8 mouse cellular contexts compared by ENCODE assay signal in the genomic region with DNA sequence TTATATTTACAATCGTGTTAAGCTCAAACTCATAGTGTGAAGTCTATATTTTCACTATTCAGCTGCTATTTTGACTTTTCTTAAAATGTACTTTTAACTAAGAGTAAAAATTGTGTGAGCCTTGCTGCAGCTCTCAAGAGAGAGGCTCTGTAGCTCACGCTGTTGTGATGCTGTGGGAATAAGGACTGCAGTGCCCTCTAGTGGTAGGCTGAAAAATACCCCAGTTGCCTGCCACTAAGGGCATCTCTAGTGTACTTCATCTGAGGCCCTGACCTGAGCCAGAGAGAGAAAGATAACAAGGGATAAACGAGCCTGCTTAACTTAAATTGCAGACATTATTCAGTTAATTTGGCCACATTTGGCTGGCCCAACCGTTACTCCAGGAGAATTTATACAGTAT.
A peak's percentile ranks its signal among the peaks of the same experiment; 100 is the strongest.
DNase-seq lines count a peak whose midpoint lies in the region; ATAC-seq lines count a peak whose summit lies in the region.

No protein-coding gene starts in this region.

- intact Hi-C loops in left cerebral cortex, postnatal 4 days (cut with DNase I), result no loop called here

- H3K4me1 ChIP-seq in forebrain, embryonic 14.5 days (ENCODE audit: control insufficient read depth, insufficient read depth, low read length), result no peaks in the 10 kb centered on the region
- H3K4me1 ChIP-seq in intestine, embryonic 15.5 days (replicated peaks), result no peaks in the 10 kb centered on the region
- no peaks in the 10 kb centered on the region for H3K4me1 ChIP-seq in midbrain, embryonic 14.5 days (ENCODE audit: control insufficient read depth, insufficient read depth, low read length)

- H3K27me3 ChIP-seq in forebrain, embryonic 14.5 days (replicated peaks; ENCODE audit: control insufficient read depth, insufficient read depth, low read length), result no peaks in the 10 kb centered on the region
- H3K27me3 ChIP-seq in intestine, embryonic 15.5 days (replicated peaks), result no peaks in the 10 kb centered on the region
- no peaks in the 10 kb centered on the region for H3K27me3 ChIP-seq in midbrain, embryonic 14.5 days (ENCODE audit: control insufficient read depth, insufficient read depth, low read length)

- DNase-seq in ovary, postnatal 36 days (ENCODE audit: low spot score), result peak; percentile 30
- DNase-seq in ovary, adult 18-20 months (ENCODE audit: low spot score), result no peak
- peak; percentile 54 for DNase-seq in c-Kit-positive CD71-positive TER-119-negative erythroid progenitor cells, embryonic 14.5 days (ENCODE audit: low read depth)
- peak; percentile 69 for DNase-seq in forebrain, embryonic 14.5 days (ENCODE audit: low spot score)
- DNase-seq in left cerebral cortex, postnatal 4 days, result peak; percentile 38
- peak; percentile 69 for DNase-seq in midbrain, embryonic 14.5 days
- DNase-seq in telencephalon, adult 2 months (ENCODE audit: low read depth, low spot score), result peak; percentile 58

- H3K4me2 ChIP-seq in forebrain, embryonic 14.5 days (ENCODE audit: low read length), result no peak overlapping the region
- no peak overlapping the region for H3K4me2 ChIP-seq in intestine, embryonic 15.5 days (replicated peaks)
- no peak overlapping the region for H3K4me2 ChIP-seq in midbrain, embryonic 14.5 days (ENCODE audit: low read length)

- peaks cover 21% of the 10 kb centered on the region for H3K36me3 ChIP-seq in forebrain, embryonic 14.5 days (ENCODE audit: control insufficient read depth, insufficient read depth, low read length)
- H3K36me3 ChIP-seq in intestine, embryonic 15.5 days, result 0 out of 2 replicates have a peak, but pooled peaks cover 2% of the 10 kb centered on the region
- peaks cover 33% of the 10 kb centered on the region for H3K36me3 ChIP-seq in midbrain, embryonic 14.5 days (ENCODE audit: control insufficient read depth, insufficient read depth, low read length)

- H3K9me3 ChIP-seq in forebrain, embryonic 14.5 days (replicated peaks; ENCODE audit: control insufficient read depth, low read length), result no peaks in the 10 kb centered on the region
- H3K9me3 ChIP-seq in intestine, embryonic 15.5 days, result no peaks in the 10 kb centered on the region
- H3K9me3 ChIP-seq in midbrain, embryonic 14.5 days (ENCODE audit: control insufficient read depth, low read length), result no peaks in the 10 kb centered on the region

- no peak overlapping the region for H3K4me3 ChIP-seq in forebrain, embryonic 14.5 days (ENCODE audit: low read depth, low read length)
- no peak overlapping the region for H3K4me3 ChIP-seq in intestine, embryonic 15.5 days (replicated peaks)
- H3K4me3 ChIP-seq in midbrain, embryonic 14.5 days (replicated peaks; ENCODE audit: low read depth, low read length), result no peak overlapping the region

- peak; percentile 83 for ATAC-seq in forebrain, embryonic 14.5 days
- peak; percentile 73 for ATAC-seq in intestine, embryonic 15.5 days
- ATAC-seq in midbrain, embryonic 14.5 days (ENCODE audit: low FRiP score, low TSS enrichment), result peak; percentile 58; the same call in 1 of the 2 replicates

- H3K9ac ChIP-seq in forebrain, embryonic 14.5 days (ENCODE audit: low read length), result no peak overlapping the region
- H3K9ac ChIP-seq in intestine, embryonic 15.5 days, result no peak overlapping the region
- no peak overlapping the region for H3K9ac ChIP-seq in midbrain, embryonic 14.5 days (replicated peaks; ENCODE audit: low read length)

- H3K27ac ChIP-seq in forebrain, embryonic 14.5 days (ENCODE audit: low read depth, low read length), result no peak overlapping the region
- no peak overlapping the region for H3K27ac ChIP-seq in intestine, embryonic 15.5 days
- no peak overlapping the region for H3K27ac ChIP-seq in midbrain, embryonic 14.5 days (replicated peaks; ENCODE audit: low read depth, low read length)

- WGBS in forebrain, embryonic 14.5 days, result 43% methylated on average over 4 of the region's 4 CpGs
- WGBS in intestine, embryonic 15.5 days, result 43% methylated on average over 4 of the region's 4 CpGs
- 49% methylated on average over 4 of the region's 4 CpGs for WGBS in midbrain, embryonic 14.5 days
